Mouse (Mus musculus): ENCODE data around the gene Casp8ap2.

Gene Casp8ap2

DNA sequence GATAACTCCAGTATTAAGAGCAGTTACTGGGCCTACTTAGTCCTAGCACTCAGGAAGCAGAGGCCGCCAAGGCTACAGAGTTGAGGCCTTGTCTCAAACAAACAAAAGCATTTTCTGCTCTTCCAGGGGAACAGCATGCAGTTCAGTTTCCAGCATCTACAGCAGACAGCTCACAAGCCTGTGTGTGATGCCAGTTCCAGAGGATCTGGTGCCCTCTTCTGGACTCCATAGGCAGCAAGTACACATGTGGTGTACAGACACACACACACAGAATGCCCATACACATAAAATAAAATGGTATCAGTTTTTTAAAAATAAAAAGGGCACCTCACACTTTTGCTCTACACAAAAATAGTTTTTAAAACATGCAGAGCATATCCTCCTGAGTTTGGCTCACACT is 53.0 kb downstream of the Casp8ap2 start:
- DNase-seq (ENCODE audit: low spot score in 2 of 2) = no peak

DNA sequence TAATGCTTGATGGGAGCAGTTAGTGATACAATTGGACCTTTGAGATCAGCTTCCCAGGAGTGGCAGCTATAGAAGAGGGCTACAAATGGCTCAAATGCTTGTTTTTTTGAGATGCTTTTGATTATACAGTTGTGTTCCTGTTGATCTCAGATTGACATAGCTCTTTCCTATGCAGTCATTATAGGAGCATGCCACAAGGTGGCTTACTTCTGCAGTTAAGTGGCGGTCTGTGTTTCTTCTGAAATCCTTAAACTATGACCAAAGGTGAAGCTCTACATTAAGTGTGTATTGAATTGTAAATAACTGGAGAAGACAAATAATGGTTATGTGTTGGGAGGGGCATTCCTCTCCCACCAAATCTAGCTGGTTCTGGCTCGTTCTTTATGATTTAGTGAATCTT is 54.6 kb downstream of the Casp8ap2 start:
- DNase-seq (ENCODE audit: low spot score in 2 of 2) = no peak

DNA sequence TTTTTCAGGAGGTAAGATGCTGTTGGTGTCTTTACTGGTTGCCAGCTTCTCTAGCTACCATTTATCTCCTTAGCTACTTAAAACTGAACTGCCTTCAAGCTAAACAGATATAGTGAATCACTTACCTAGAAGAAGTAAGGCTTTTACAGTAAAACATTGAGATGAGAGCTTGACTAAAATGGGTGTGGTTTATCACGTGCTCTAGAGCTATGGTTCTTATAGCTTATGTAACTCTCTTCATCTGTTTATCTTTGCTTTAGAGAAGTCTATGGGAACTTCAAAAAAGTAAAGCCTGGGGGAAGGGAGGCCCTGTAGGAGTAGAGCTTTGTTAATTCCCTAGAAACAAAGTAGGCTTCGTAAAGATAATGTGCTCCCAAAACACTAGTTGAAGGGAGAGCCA is 58.8 kb downstream of the Casp8ap2 start:
- no peak for DNase-seq (ENCODE audit: low spot score in 2 of 2)

DNA sequence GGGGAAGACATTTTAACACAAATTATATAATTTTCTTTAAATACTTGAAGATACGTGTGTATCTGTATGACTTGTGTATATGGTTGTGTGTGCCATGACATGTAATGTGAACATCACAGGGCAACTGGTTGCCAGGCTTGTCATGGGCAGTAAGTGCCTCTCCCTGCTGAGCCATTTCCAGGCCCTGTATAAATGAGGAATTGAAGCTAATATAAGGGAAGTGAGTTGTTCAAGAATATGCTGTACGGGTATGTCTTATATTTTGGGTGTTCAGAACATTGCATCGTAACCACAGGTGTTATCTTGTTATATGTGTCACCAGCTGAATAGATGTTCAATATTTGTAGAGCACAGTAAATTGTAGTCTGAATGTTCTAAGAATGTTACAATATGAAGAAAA is 62.2 kb downstream of the Casp8ap2 start:
- no peak for DNase-seq (ENCODE audit: low spot score in 2 of 2)

DNA sequence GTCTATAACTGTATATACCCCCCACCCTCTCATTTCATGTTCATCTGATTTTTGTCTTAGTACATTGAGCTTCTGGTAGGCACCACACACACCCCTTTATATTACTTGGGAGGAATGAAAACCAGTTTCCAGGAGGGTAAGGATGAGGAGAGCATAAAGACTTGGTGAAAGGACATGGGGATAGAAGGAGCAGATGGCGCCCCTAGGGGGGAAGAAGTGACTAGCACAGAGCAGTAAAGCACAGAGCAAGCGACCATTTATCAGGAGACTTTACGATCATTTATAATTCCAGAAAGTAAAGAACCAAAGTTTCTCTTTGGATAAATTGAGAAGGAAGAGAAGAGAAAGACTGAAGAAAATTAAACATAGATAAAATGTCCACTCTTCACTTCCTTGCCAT is 65.6 kb downstream of the Casp8ap2 start:
- no peak for DNase-seq (ENCODE audit: low spot score in 2 of 2)

DNA sequence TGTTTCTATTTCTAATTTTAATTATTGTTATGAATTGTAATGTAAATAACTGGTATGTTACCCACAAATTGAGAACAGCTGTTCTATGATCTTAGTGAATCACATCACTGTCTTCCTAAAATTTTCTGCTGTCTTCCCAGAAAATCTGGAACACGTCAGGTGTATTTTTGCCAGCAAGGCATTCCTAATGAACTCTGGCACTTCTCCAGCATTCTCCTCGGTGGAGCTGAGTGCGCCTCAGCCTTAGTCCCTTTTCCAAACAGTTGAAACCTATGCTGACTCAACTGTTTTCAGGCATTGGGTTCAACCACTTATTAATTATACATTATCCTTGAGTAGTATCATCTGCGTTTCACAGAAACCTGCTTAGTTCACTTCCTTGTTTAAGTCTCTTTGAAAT is 67.2 kb downstream of the Casp8ap2 start:
- no peak for DNase-seq (ENCODE audit: low spot score in 2 of 2)

DNA sequence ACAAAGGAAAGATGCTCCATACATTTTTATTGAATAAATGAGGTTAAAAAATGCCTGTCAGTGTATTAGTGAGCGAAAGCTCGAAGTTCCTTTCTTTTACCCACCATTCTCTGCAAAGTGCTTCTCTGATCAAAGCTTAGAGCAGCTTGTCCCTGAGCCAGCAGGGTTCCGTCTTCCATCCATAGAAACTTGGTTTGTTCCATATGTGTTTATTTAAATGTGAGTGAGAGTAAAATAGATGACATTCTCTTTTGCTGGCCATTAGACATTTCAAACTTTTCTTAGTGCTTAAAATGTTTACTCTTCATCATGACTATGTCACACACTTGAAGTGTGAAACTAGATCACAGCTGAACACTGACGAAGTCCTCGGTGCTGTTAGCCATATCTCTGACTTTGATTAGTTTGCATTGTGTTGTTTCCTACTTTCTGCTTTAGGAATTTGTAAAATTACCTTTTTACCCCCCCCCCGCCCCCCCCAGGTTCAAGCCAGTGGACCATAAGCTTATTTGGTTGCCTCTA is 67.9 kb downstream of the Casp8ap2 start:
- DNase-seq (ENCODE audit: low spot score in 2 of 2) = no peak

All from heart, adult 9 months (tissue).